Mouse (Mus musculus): ENCODE results near the gene Olfr782.
"Not testable (repeated sequence)": the region's sequence is repeated elsewhere in the genome, so short reads cannot be mapped to it uniquely, and the experiment has no call there.

DNA sequence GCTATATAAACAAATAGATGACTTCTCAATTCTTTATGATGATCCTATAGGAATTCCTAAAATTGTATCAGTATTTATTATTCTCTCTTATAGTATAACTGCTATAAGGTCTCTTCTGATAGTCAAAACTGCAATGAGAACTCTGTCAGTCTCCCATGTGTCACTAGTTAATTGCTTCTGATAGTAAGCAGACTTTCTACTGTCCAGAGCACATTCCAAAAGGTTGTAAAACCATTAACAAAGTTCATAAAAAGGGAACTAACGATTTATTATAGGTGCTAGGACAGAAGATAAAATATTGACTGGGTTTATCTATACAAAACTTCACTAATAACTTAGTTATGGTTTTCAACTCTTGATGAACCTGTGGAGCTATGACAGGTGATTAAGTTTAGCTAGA is 35.7 kb upstream of the Olfr782 start:
- TF ChIP-seq POLR2A (IDR thresholded peaks at IDR 0.05; ENCODE audit: low read depth, low read length); CTCF (IDR thresholded peaks at IDR 0.05; ENCODE audit: extremely low read depth, insufficient read length, insufficient replicate concordance, low read depth, low read length): not testable (repeated sequence)
